Mouse (Mus musculus) gastrocnemius, adult 8-10 months (tissue): ENCODE measurements around the gene Inpp5b. TPM values are rescaled to one million over a fixed set of nuclear protein-coding genes. Genes with fewer than 3 reads are reported as not detected.

Experiments
- DNase-seq, 2 experiments: peaks; one replicate each; pipeline ENCODE4 v3.0.0; 2022; ENCODE audit warnings: low spot score in 2 of 2
- microRNA-seq: library from miRNA; unstranded; fragments of <30 nt; microRNA quantifications from one replicate; pipeline ENCODE4 v1.2.0, GENCODE M21; 2022
- total RNA-seq, 4 experiments: library from RNA; stranded (reverse); gene quantifications; 2 replicates each; pipeline ENCODE4 v1.2.4; 2022

Gene Inpp5b
- total RNA-seq, 4 experiments from 2014 or later, result 6.0 to 10.8 (median 6.3) TPM

GRCm38 (mm10) chr4:124809136-124809883 lies 67.7 kb downstream of the Inpp5b start:
- no peak for DNase-seq

DNA sequence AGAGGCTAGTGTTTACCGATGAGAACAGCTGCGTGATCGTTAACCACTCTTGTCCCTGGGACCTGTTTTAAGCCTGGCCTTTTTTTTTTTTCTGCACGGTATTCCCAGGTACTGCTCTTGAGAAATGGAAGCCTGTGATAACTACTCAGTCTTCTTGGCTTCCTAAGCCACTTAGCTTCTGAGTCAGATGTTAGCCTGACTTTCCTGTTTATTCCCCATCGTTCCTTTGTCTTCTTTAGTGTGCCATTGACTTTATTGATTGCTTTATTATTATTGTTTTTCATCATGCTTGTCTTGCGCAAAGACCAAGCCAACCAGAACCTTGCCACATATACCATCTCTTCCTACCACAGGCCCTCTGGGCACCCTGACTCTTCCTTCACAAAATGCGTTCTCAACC lies 68.4 kb downstream of the Inpp5b start:
- DNase-seq, result no peak

GRCm38 (mm10) chr4:124811347-124811975 lies 69.8 kb downstream of the Inpp5b start:
- DNase-seq, result no peak

DNA sequence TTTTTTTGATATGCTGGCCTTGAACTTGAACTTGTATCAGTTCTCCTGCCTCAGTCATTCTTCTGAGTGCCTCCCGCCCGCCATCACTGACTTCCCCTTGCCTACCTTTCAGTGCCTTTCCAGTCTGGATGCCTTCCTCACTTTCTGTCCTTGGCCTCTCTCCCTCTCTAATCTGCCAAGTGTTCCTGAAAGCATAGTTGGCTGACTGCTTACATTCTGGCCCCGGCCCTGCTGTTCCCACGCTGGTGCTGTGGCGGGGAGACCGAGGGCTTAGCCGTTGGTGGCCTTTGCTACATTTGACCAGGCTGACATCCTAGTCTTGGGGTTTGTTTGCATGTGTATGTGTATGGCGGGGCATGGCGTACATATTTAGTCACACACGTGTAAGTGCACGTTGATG lies 74.3 kb downstream of the Inpp5b start:
- DNase-seq, result peak in 1 of 2 experiments; percentile 8

DNA sequence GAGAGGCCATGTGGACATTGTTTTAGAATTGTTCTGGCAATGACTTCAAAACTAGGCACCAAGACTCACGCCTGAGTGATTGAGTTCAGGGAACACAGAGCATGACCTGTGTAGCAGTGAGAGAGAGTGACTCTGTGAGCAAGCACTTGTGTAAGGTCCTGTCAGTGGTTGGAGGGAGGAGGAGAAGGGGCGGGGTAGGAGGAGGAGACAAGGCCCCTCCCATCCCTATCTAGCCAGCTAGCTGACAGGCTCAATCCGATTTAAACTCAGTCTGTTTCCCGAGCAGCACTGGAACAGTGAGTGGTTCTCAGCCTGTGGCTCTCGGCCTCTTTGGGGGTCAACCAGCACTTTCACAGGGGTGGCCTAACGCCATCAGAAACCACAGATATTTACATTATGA lies 76.2 kb downstream of the Inpp5b start:
- no peak for DNase-seq

GRCm38 (mm10) chr4:124818832-124819231 lies 77.2 kb downstream of the Inpp5b start:
- DNase-seq, result no peak

DNA sequence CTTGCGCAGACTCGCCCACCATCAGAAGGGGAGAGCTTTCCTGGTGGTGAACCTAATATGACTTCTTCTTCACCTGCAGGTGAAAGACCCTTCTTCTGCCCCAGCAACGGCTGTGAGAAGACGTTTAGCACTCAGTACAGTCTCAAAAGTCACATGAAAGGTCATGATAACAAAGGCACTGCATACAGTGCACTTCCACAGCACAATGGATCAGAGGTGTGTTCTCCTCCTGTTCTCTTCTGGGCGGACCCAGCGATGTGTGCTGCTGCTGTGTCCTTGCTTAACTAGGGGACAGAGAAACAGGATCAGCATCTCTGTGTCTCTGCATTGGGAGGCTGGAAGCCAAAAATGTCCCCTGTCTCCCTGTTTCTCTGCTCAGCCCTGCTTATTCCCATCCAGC lies 83.3 kb downstream of the Inpp5b start:
- no peak for DNase-seq

- DNase-seq, result no peak
Measured at GRCm38 (mm10) chr4:124825371-124825965, 83.8 kb downstream of the Inpp5b start.

DNA sequence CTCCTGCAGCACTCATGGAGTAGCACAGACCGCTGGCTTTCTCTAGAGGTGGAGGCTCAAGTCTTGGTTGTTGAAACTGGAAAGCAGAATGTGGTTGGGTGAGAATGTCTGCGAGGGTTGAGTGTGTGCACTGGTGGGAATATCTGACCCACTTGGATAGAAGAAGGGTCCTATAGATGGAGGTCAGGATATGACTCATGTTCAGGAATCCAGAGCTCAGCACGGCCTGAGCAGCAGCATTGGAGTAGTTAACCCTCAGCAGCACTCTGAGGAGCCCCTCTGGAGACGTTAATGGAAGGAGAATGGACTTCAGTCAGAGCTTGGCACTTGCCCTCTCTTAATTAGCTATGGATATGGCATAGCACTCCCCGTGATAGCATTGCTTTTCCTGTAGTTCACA lies 88.0 kb downstream of the Inpp5b start:
- no peak for DNase-seq

- no peak for DNase-seq
Measured at GRCm38 (mm10) chr4:124832796-124833195, 91.1 kb downstream of the Inpp5b start.

GRCm38 (mm10) chr4:124838035-124838700 lies 96.5 kb downstream of the Inpp5b start:
- no peak for DNase-seq

DNA sequence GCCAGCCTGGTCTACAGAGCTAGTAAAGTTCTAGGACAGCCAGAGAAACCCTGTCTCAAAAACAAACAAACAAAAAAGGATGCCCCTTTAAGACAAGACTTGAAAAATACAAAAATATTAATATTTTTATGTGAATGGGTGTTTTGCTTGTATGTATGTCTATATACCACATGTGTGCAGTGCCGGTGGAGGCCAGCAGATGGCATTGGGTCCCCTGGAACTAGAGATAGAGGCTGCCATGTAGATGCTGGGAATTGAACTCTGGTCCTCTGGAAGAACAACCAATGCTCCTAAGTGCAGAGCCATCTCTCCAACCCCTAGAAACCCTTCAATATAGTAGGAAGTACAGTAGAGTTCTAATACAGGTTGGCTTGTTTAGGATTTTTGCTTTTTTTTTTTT lies 99.3 kb downstream of the Inpp5b start:
- DNase-seq, result no peak

- DNase-seq, result no peak
Measured at GRCm38 (mm10) chr4:124843493-124843892, 101.8 kb downstream of the Inpp5b start.

DNA sequence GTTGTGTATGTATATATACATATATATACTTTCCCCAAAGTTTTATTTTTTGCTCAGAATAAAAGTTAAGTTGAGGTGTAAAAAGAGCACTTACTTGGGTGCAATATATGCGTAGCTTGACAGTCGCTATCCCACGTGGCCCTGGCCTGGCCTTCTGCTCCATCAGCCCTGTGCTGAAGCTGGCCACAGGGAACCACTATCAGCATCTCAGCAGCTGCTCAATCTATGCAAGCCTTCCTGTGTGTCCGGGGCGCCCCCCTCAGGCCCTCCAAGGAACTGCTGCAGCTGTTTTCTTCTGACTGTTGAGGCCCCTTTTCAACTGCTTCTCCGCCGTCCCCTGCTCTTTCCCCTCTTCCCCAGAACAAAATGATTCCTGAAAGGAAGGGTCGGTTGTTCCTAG lies 105.9 kb downstream of the Inpp5b start:
- peak; percentile 70 to 72 for DNase-seq

DNA sequence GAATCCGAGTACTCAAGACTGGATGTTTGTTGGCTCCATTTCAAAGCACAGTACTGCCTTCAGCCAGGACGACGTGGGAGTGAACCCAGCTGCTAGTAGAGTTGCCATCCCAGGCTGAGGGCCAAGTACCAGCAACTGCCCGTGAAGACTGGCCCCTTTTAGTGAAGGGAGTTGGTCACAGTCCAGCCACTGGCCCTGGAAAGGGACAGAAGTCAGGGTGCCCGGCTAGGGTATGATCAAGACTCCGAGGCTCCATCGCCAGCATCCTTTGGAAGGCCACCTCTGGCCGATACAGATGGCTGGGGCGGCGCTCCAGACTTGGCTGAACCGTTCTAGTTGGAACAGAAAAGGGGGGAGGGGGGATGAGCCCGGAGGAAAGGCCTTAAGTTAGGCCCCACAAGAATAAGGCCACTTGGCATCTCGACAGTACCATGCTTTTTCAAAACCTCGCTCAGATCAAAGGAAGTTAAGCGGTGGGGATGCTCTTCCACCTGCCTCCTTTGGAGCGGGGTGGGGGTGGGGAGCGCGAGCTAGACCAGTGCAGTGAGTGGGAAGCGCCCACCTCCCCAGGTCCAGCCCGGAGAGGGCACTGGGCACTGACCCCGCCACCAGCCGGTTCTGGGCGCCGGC lies 108.1 kb downstream of the Inpp5b start:
- DNase-seq, result peak; percentile 12 to 28

GRCm38 (mm10) chr4:124850261-124850913 lies 108.7 kb downstream of the Inpp5b start, which contains the start of gene Yrdc:
Gene Yrdc (plus strand): TSS chr4:124850679.
- peak; percentile 88 to 91 for DNase-seq

Small RNA genes lying within 50 kb of the gene (microRNA-seq; reads per million reads assigned to microRNA genes)
- gene Gm24721 (not detected), gene Mir697 (not detected), gene Mir698 (not detected)

Other genes starting within 250 kb of the Inpp5b start
- gene 3100002H09Rik, start 131.0 kb upstream of the Inpp5b start, total RNA-seq, result not detected
- gene Pou3f1, start 85.0 kb upstream of the Inpp5b start, total RNA-seq, result under 1 TPM; 0.19 to 0.34 (median 0.28) TPM
- 10 to 100 TPM; 14.0 to 20.8 (median 18.7) TPM for gene Utp11, start 48.2 kb upstream of the Inpp5b start, total RNA-seq
- 100 to 1,000 TPM; 240 to 437 (median 328) TPM for gene Fhl3, start 41.1 kb upstream of the Inpp5b start, total RNA-seq
- 10 to 100 TPM in 2 of 4 experiments, 1 to 10 TPM in 2; 9.5 to 12.8 (median 10.2) TPM for gene Sf3a3, start 27.1 kb upstream of the Inpp5b start, total RNA-seq
- 10 to 100 TPM; 12.9 to 16.0 (median 15.0) TPM for gene Mtf1, start 60.3 kb downstream of the Inpp5b start, total RNA-seq
- 10 to 100 TPM; 10.4 to 15.0 (median 12.0) TPM for gene Yrdc, start 108.8 kb downstream of the Inpp5b start, total RNA-seq
- gene 1110065P20Rik, start 109.3 kb downstream of the Inpp5b start, total RNA-seq, result 10 to 100 TPM; 23.7 to 31.3 (median 25.2) TPM
- under 1 TPM; 0.19 to 0.54 (median 0.40) TPM for gene Maneal, start 120.3 kb downstream of the Inpp5b start, total RNA-seq
- gene Epha10, start 139.0 kb downstream of the Inpp5b start, total RNA-seq, result not detected
- gene 9930104L06Rik, start 195.2 kb downstream of the Inpp5b start, total RNA-seq, result 1 to 10 TPM; 5.6 to 9.4 (median 7.8) TPM
- under 1 TPM; 0.24 to 0.51 (median 0.28) TPM for gene Cdca8, start 197.5 kb downstream of the Inpp5b start, total RNA-seq
- gene Rspo1, start 244.6 kb downstream of the Inpp5b start, total RNA-seq, result under 1 TPM in 3 of 4 experiments, not detected in 1; 0.27 to 0.51 (median 0.48) TPM